Mouse (Mus musculus) E14TG2a.4 (cell line): ENCODE results near the gene St5.

Experiments
- H3K27me3 ChIP-seq: 2 replicates; pipeline ENCODE4 v1.6.1; 2014; ENCODE audit warnings: low read length, control low read depth; ENCODE audit not compliant: insufficient read depth
- H3K36me3 ChIP-seq: 2 replicates; pipeline ENCODE4 v1.6.1; 2014; ENCODE audit warnings: low read length, control low read depth; ENCODE audit not compliant: insufficient read depth
- H3K4me1 ChIP-seq: replicated peaks from 2 replicates; pipeline ENCODE4 v1.6.1; 2014; ENCODE audit warnings: low read depth, low read length, control low read depth
- H3K4me3 ChIP-seq: replicated peaks from 2 replicates; pipeline ENCODE4 v1.5.1; 2014; ENCODE audit warnings: mild to moderate bottlenecking, low read length
- H3K9me3 ChIP-seq: 2 replicates; pipeline ENCODE4 v1.6.1; 2014; ENCODE audit warnings: low read length, control low read depth
- CTCF ChIP-seq: conservative IDR thresholded peaks from 2 replicates; pipeline ENCODE4 v1.5.1; 2014; ENCODE audit warnings: low read length
- NANOG ChIP-seq: IDR thresholded peaks from 2 replicates; pipeline ENCODE4 v1.6.1; 2014; ENCODE audit warnings: borderline replicate concordance, low read length, mixed read lengths
- POU5F1 ChIP-seq: IDR thresholded peaks from 2 replicates; pipeline ENCODE4 v1.6.1; 2014; ENCODE audit warnings: low read length, borderline replicate concordance

The St5 gene

GRCm38 (mm10) chr7:109614939-109615338, 88.5 kb downstream of the St5 start:
- Histone ChIP-seq H3K36me3 (0 out of 2 replicates have a peak, but pooled peaks cover 10% of the 10 kb centered on the region), H3K4me1 (peaks cover 84% of the 10 kb centered on the region), H3K4me3 (no peak overlapping the region), H3K9me3 (no peaks in the 10 kb centered on the region), H3K27me3 (peaks cover 10% of the 10 kb centered on the region)
- no peak for TF ChIP-seq POU5F1
- no peak for TF ChIP-seq CTCF

GRCm38 (mm10) chr7:109613531-109614021, 89.8 kb downstream of the St5 start:
- Histone ChIP-seq H3K27me3 (peaks cover 10% of the 10 kb centered on the region), H3K4me3 (peak overlapping the region; percentile 45), H3K4me1 (peaks cover 92% of the 10 kb centered on the region), H3K36me3 (0 out of 2 replicates have a peak, but pooled peaks cover 10% of the 10 kb centered on the region), H3K9me3 (no peaks in the 10 kb centered on the region)
- TF ChIP-seq CTCF (no peak), POU5F1 (no peak), NANOG (no peak)

DNA sequence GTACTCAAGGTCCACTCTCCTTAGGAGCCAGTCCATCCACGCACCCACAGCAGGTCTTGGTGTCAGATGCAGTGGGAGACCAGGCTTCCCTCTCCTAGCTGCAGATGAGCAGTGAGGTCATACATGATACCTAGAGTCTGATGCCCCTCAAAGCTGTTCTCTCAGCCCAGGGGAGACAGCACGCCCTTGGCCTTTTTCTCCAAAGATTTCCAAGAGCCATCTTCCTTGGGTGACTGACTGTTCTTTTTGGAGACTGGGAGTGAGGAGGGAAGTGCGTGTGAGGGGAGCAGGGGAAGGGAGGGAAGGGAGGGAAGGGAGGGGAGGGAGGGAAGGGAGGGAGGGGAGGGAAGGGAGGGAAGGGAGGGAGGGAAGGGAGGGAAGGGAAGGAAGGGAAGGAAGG, 90.4 kb downstream of the St5 start:
- TF ChIP-seq POU5F1 (no peak), NANOG (no peak), CTCF (no peak)
- Histone ChIP-seq H3K36me3 (0 out of 2 replicates have a peak, but pooled peaks cover 10% of the 10 kb centered on the region), H3K4me3 (peak overlapping the region; percentile 27; the same call in 1 of the 2 replicates), H3K4me1 (peaks cover 94% of the 10 kb centered on the region), H3K27me3 (peaks cover 10% of the 10 kb centered on the region), H3K9me3 (no peaks in the 10 kb centered on the region)

GRCm38 (mm10) chr7:109612531-109612930, 90.9 kb downstream of the St5 start:
- 0 out of 2 replicates have a peak, but pooled peaks cover 10% of the 10 kb centered on the region for H3K36me3 ChIP-seq
- TF ChIP-seq NANOG, result no peak
- no peak for TF ChIP-seq CTCF
- no peak for TF ChIP-seq POU5F1
- no peaks in the 10 kb centered on the region for H3K9me3 ChIP-seq

GRCm38 (mm10) chr7:109610348-109610747, 93.1 kb downstream of the St5 start:
- TF ChIP-seq POU5F1 (no peak), CTCF (no peak), NANOG (no peak)
- Histone ChIP-seq H3K4me1 (peaks cover 85% of the 10 kb centered on the region), H3K4me3 (no peak overlapping the region), H3K36me3 (0 out of 2 replicates have a peak, but pooled peaks cover 5% of the 10 kb centered on the region), H3K9me3 (no peaks in the 10 kb centered on the region), H3K27me3 (peaks cover 7% of the 10 kb centered on the region)

More at GRCm38 (mm10) chr7:109612531-109612930, 90.9 kb downstream of the St5 start:
- Histone ChIP-seq H3K4me3 (0 out of 2 replicates have a peak overlapping the region, but pooled peaks have one; percentile 27), H3K4me1 (peaks cover 95% of the 10 kb centered on the region), H3K27me3 (peaks cover 10% of the 10 kb centered on the region)

- Histone ChIP-seq H3K9me3 (no peaks in the 10 kb centered on the region), H3K36me3 (no peaks in the 10 kb centered on the region), H3K4me1 (peaks cover 79% of the 10 kb centered on the region), H3K4me3 (no peak overlapping the region), H3K27me3 (peaks cover 1% of the 10 kb centered on the region)
- TF ChIP-seq CTCF, result no peak
- TF ChIP-seq POU5F1, result 0 out of 2 replicates have a peak, but pooled peaks have one; percentile 40
Observed at GRCm38 (mm10) chr7:109609565-109610345, 93.7 kb downstream of the St5 start.

GRCm38 (mm10) chr7:109608831-109609230, 94.6 kb downstream of the St5 start:
- Histone ChIP-seq H3K4me3 (no peak overlapping the region), H3K9me3 (no peaks in the 10 kb centered on the region), H3K4me1 (peaks cover 71% of the 10 kb centered on the region), H3K36me3 (no peaks in the 10 kb centered on the region), H3K27me3 (no peaks in the 10 kb centered on the region)
- no peak for TF ChIP-seq POU5F1
- TF ChIP-seq NANOG, result no peak
- TF ChIP-seq CTCF, result no peak

DNA sequence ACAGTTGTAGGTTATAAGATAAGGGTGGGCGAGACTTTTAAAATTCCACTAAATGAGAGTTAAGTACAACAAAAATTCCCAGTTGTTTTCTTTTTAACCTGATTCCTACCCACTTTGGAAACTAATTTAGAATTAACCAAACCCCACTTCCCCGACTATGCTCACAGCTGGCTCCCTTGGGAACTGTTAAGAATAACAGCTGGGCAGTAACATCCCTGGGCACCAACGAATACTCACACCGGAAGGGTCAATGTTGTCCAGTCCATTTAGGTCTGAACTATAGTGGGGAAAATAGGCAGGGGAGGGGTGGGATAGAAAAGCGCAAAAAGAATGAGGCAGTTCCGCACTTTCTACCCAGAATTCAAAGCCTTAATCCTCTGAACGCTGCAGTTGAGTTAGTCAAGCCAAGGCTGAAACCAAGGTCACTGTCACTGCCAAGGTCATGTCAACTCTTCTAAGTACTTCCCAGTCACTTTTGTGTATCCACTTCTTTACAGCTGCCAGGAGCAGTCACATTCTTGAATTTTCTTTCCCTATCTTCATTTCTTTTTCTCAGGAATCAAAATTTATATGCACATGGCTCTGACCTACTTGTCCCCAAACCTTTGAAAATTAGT, 96.3 kb downstream of the St5 start:
- H3K27me3 ChIP-seq, result no peaks in the 10 kb centered on the region
- H3K4me3 ChIP-seq, result no peak overlapping the region
- TF ChIP-seq CTCF (no peak), NANOG (no peak), POU5F1 (no peak)
- H3K9me3 ChIP-seq, result no peaks in the 10 kb centered on the region
- H3K4me1 ChIP-seq, result peaks cover 62% of the 10 kb centered on the region
- H3K36me3 ChIP-seq, result 0 out of 2 replicates have a peak, but pooled peaks cover 4% of the 10 kb centered on the region
